ENCODE assay signal across 11 mouse cellular contexts in the genomic region with DNA sequence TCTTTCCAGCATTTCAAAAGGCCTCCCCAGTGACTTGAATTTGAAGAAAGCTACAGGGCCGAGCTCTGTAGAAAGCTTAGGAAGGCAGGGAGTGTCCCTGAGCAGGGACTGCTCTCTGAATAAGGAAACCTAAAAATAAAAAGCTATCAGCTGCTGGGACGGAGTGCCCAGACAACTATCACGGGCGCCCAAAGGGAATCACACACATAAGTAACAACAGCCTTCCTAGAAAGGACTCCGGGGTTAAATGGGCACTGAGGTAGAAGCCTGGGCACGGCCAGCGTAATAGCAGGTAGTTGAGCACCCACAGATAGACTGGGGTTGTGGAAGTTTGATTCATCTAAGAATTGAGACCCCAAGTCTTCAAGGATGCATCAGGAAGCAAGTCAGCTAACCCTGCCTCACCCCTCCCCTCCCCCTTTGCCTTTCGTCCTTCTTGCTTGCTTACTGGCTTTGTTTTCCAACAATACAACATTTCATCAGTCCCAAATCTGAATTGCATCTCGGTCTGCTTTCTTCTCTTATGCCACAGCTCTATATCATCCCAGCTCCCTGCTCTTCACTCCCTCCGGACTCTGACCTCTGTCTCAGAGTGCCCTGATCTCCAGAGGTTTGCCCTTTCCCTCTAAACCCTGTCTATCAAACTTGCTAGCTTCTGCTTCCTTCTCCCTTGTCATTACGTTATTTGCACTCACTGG.
DNase-seq lines count a peak whose midpoint lies in the region; ATAC-seq and TF ChIP-seq lines count a peak whose summit lies in the region.
"Had no signal": no experiment of that assay in that cellular context is flagged by ENCODE, and none has a peak within 500 bp of the region (broad histone marks: within the 10 kb centered on the region; RNA-seq: fewer than 3 reads in every experiment).

No protein-coding gene starts in this region.

- H3K4me2 ChIP-seq in heart, embryonic 15.5 days: peak overlapping the region; percentile 32
- no peak overlapping the region for H3K4me2 ChIP-seq in midbrain, postnatal 0 days (ENCODE audit: low read depth, low read length, poor library complexity, severe bottlenecking)
- H3K4me2 ChIP-seq: liver, embryonic 13.5 days had no signal

- 53% methylated on average over 11 of the region's 11 CpGs for WGBS in heart, embryonic 15.5 days
- 64% methylated on average over 11 of the region's 11 CpGs for WGBS in midbrain, postnatal 0 days

- peak overlapping the region; percentile 68 for H3K27ac ChIP-seq in heart, embryonic 15.5 days
- no peak overlapping the region for H3K27ac ChIP-seq in midbrain, postnatal 0 days (ENCODE audit: low read depth, low read length)
- H3K27ac ChIP-seq: liver, embryonic 13.5 days; macrophage had no signal

- no peak for TF ChIP-seq CTCF in midbrain, postnatal 0 days (IDR thresholded peaks at IDR 0.05)

- ATAC-seq in heart, embryonic 15.5 days (replicated peaks; ENCODE audit: insufficient number of reproducible peaks, insufficient read depth, low FRiP score, low read depth): no peak
- peak; percentile 41; the same call in 1 of the 2 replicates for ATAC-seq in midbrain, postnatal 0 days (ENCODE audit: low FRiP score)
- no peak for ATAC-seq in erythroid progenitor cell, adult 5-6 weeks (replicated peaks; ENCODE audit: low FRiP score, poor library complexity, severe bottlenecking)

- no peaks in the 10 kb centered on the region for H3K9me3 ChIP-seq in heart, embryonic 15.5 days (replicated peaks)
- H3K9me3 ChIP-seq in midbrain, postnatal 0 days (ENCODE audit: low read length): no peaks in the 10 kb centered on the region
- H3K9me3 ChIP-seq: liver, embryonic 13.5 days had no signal

- DNase-seq in embryo, embryonic 10.5 days (ENCODE audit: low spot score): peak; percentile 33
- DNase-seq in embryo, embryonic 10 days (ENCODE audit: low spot score): no peak
- peak; percentile 20 for DNase-seq in kidney, adult 9 months
- no peak for DNase-seq in kidney, adult 8-10 months
- DNase-seq in midbrain, postnatal 0 days (ENCODE audit: low spot score): no peak
- no peak for DNase-seq in MN1 (ENCODE audit: low spot score)
- DNase-seq: cerebellum, postnatal 36 days; liver, embryonic 13.5 days had no signal

- H3K9ac ChIP-seq in heart, embryonic 15.5 days: no peak overlapping the region
- H3K9ac ChIP-seq in midbrain, postnatal 0 days (replicated peaks; ENCODE audit: low read length, poor library complexity, severe bottlenecking): no peak overlapping the region
- H3K9ac ChIP-seq: liver, embryonic 13.5 days had no signal

- H3K27me3 ChIP-seq in heart, embryonic 15.5 days: no peaks in the 10 kb centered on the region
- H3K27me3 ChIP-seq in midbrain, postnatal 0 days (ENCODE audit: insufficient read depth, low read length): no peaks in the 10 kb centered on the region
- H3K27me3 ChIP-seq: liver, embryonic 13.5 days had no signal

- H3K36me3 ChIP-seq in heart, embryonic 15.5 days: no peaks in the 10 kb centered on the region
- H3K36me3 ChIP-seq in midbrain, postnatal 0 days (ENCODE audit: insufficient read depth, low read length): no peaks in the 10 kb centered on the region
- H3K36me3 ChIP-seq: liver, embryonic 13.5 days had no signal

- H3K4me3 ChIP-seq in heart, embryonic 15.5 days: no peak overlapping the region
- H3K4me3 ChIP-seq in midbrain, postnatal 0 days (ENCODE audit: low read depth, low read length): no peak overlapping the region
- H3K4me3 ChIP-seq: liver, embryonic 13.5 days had no signal

- peaks cover 23% of the 10 kb centered on the region for H3K4me1 ChIP-seq in heart, embryonic 15.5 days (replicated peaks)
- no peaks in the 10 kb centered on the region for H3K4me1 ChIP-seq in midbrain, postnatal 0 days (ENCODE audit: insufficient read depth, low read length)
- H3K4me1 ChIP-seq: liver, embryonic 13.5 days had no signal

Comparison
In these comparisons a context has a peak if more than half of its experiments do, and no peak if none do; other contexts are left out.
1. DNase-seq: peak in embryo, embryonic 10.5 days (single experiment) and kidney, adult 9 months (single experiment); none in embryo, embryonic 10 days (single experiment), kidney, adult 8-10 months (0 of 2), midbrain, postnatal 0 days (single experiment) and MN1 (single experiment).